Mouse (Mus musculus): ENCODE measurements around the gene Reps2. TPM values are rescaled to one million over a fixed set of nuclear protein-coding genes. Genes with fewer than 3 reads are reported as not detected.
A peak's percentile ranks its signal among the peaks of the same experiment; 100 is the strongest.

Gene Reps2
- total and polyA plus RNA-seq, 3 experiments = 2.2 to 2.8 TPM; not detected in 1

- TF ChIP-seq BHLHE40 (IDR thresholded peaks at IDR 0.05; ENCODE audit: borderline replicate concordance, low read depth, low read length) = no peak
- TF ChIP-seq NELFE (IDR thresholded peaks at IDR 0.05; ENCODE audit: low read depth, low read length) = no peak
- TF ChIP-seq MYC (IDR thresholded peaks at IDR 0.05; ENCODE audit: low read depth, low read length) = no peak
- no peak for TF ChIP-seq NRF1 (IDR thresholded peaks at IDR 0.05; ENCODE audit: insufficient read depth, low read depth, low read length, poor library complexity, severe bottlenecking)
- TF ChIP-seq RCOR1 (IDR thresholded peaks at IDR 0.05; ENCODE audit: low read depth, low read length) = no peak
- no peak for TF ChIP-seq HCFC1 (IDR thresholded peaks at IDR 0.05; ENCODE audit: low read depth, low read length)
- TF ChIP-seq TAL1 (IDR thresholded peaks at IDR 0.05; ENCODE audit: low read length) = no peak
- TF ChIP-seq POLR2AphosphoS5 (IDR thresholded peaks at IDR 0.05; ENCODE audit: borderline replicate concordance, low read depth, low read length) = no peak
- no peak for TF ChIP-seq POLR2AphosphoS2 (IDR thresholded peaks at IDR 0.05; ENCODE audit: low read length)
- no peak for TF ChIP-seq MEF2A (IDR thresholded peaks at IDR 0.05; ENCODE audit: extremely low read depth, insufficient replicate concordance, low read depth, low read length, poor library complexity, severe bottlenecking)
- no peak for TF ChIP-seq USF1 (IDR thresholded peaks at IDR 0.05; ENCODE audit: low read depth, low read length)
- no peak for TF ChIP-seq ETS1 (IDR thresholded peaks at IDR 0.05; ENCODE audit: low read depth, low read length)
- TF ChIP-seq E2F4 (IDR thresholded peaks at IDR 0.05; ENCODE audit: borderline replicate concordance, low read depth, low read length) = no peak
- TF ChIP-seq TCF12 (IDR thresholded peaks at IDR 0.05; ENCODE audit: low read depth, low read length) = no peak
- TF ChIP-seq ZMIZ1 (IDR thresholded peaks at IDR 0.05; ENCODE audit: low read depth, low read length) = no peak
- no peak for TF ChIP-seq USF2 (IDR thresholded peaks at IDR 0.05; ENCODE audit: borderline replicate concordance in 1 of 2, insufficient read depth in 1 of 2, low read depth in 1 of 2, low read length in 2 of 2)
- TF ChIP-seq KAT2A (conservative IDR thresholded peaks at IDR 0.05; ENCODE audit: low read depth, low read length) = no peak
- TF ChIP-seq CHD2 (IDR thresholded peaks at IDR 0.05; ENCODE audit: low read length) = no peak
- Histone ChIP-seq H3K36me3 (ENCODE audit: control insufficient read depth in 1 of 2, insufficient read depth in 2 of 2, low read length in 2 of 2) (no peaks in the 10 kb centered on the region), H3K9ac (ENCODE audit: control insufficient read depth, low read depth, low read length, poor library complexity, severe bottlenecking) (no peak overlapping the region), H3K27me3 (ENCODE audit: control insufficient read depth in 1 of 2, insufficient read depth in 2 of 2, low read length in 2 of 2) (no peaks in the 10 kb centered on the region), H3K27ac (ENCODE audit: control insufficient read depth, low read depth, low read length) (no peak overlapping the region), H3K4me3 (ENCODE audit: control insufficient read depth in 1 of 2, insufficient read depth in 1 of 2, low read depth in 2 of 2, low read length in 2 of 2) (no peak overlapping the region), H3K9me3 (replicated peaks; ENCODE audit: insufficient read depth, low read length) (no peaks in the 10 kb centered on the region), H3K4me1 (ENCODE audit: control insufficient read depth in 1 of 2, insufficient read depth in 2 of 2, low read length in 2 of 2) (no peaks in the 10 kb centered on the region), H3K79me2 (ENCODE audit: control insufficient read depth, insufficient read depth, low read length, poor library complexity) (no peaks in the 10 kb centered on the region)
- peak; percentile 14 for DNase-seq (ENCODE audit: low read depth, low spot score)
Observed at GRCm38 (mm10) chrX:162554513-162554912, 88.9 kb downstream of the Reps2 start.

GRCm38 (mm10) chrX:162552383-162552782 is 91.1 kb downstream of the Reps2 start:
- H3K27ac ChIP-seq (ENCODE audit: control insufficient read depth, low read depth, low read length) = no peak overlapping the region
- H3K79me2 ChIP-seq (ENCODE audit: control insufficient read depth, insufficient read depth, low read length, poor library complexity) = no peaks in the 10 kb centered on the region
- TF ChIP-seq MAX (IDR thresholded peaks at IDR 0.05; ENCODE audit: low read length) = no peak
- H3K27me3 ChIP-seq (ENCODE audit: control insufficient read depth in 1 of 2, insufficient read depth in 2 of 2, low read length in 2 of 2) = no peaks in the 10 kb centered on the region
- H3K4me1 ChIP-seq (ENCODE audit: control insufficient read depth in 1 of 2, insufficient read depth in 2 of 2, low read length in 2 of 2) = no peaks in the 10 kb centered on the region
- H3K36me3 ChIP-seq (ENCODE audit: control insufficient read depth in 1 of 2, insufficient read depth in 2 of 2, low read length in 2 of 2) = no peaks in the 10 kb centered on the region
- no peaks in the 10 kb centered on the region for H3K9me3 ChIP-seq (replicated peaks; ENCODE audit: insufficient read depth, low read length)
- H3K9ac ChIP-seq (ENCODE audit: control insufficient read depth, low read depth, low read length, poor library complexity, severe bottlenecking) = no peak overlapping the region
- no peak overlapping the region for H3K4me3 ChIP-seq (ENCODE audit: control insufficient read depth in 1 of 2, insufficient read depth in 1 of 2, low read depth in 2 of 2, low read length in 2 of 2)
- no peak for DNase-seq (ENCODE audit: low read depth, low spot score)
